In the genomic region with DNA sequence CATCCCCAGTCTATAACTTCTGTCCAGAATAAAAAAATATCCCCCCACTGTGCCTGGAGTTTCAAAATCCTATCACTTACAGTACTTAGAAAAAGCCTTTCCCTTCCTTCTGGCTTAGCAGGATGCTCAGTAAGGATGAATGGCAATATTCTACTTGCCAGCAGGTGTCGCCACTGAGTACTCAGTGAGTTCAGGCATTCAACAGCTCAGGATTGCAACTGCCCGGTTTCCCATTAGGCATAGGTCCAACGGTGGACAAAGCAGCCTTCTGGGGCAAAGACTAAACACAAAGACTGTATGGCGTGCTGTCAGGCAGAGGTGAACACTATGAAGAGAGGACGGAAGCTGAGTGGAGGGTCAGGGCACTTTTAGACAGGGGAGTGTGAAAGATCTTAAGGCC, we compare ENCODE assay signal across 8 mouse cellular contexts.
DNase-seq lines count a peak whose midpoint lies in the region; ATAC-seq and TF ChIP-seq lines count a peak whose summit lies in the region.

No protein-coding gene starts in this region.

- no peak for TF ChIP-seq EP300 in heart, adult 2 months (IDR thresholded peaks at IDR 0.05; ENCODE audit: insufficient read depth, low read depth, low read length)
- TF ChIP-seq EP300 in stomach, postnatal 0 days (optimal IDR thresholded peaks at IDR 0.05) = no peak

- no peaks in the 10 kb centered on the region for H3K79me2 ChIP-seq in heart, adult 2 months (replicated peaks; ENCODE audit: control insufficient read depth, insufficient read depth, low read length)

- H3K27ac ChIP-seq in heart, adult 2 months = no peak overlapping the region
- H3K27ac ChIP-seq in heart, embryonic 11.5 days (ENCODE audit: low read depth, low read length) = no peak overlapping the region
- no peak overlapping the region for H3K27ac ChIP-seq in midbrain, embryonic 16.5 days (ENCODE audit: low read length)
- H3K27ac ChIP-seq in stomach, postnatal 0 days (replicated peaks) = no peak overlapping the region

- TF ChIP-seq CTCF in heart, adult 2 months (IDR thresholded peaks at IDR 0.05) = peak; percentile 99
- peak; percentile 97 for TF ChIP-seq CTCF in stomach, postnatal 0 days (IDR thresholded peaks at IDR 0.05; ENCODE audit: low read depth)

- peaks cover 2% of the 10 kb centered on the region for H3K4me1 ChIP-seq in heart, adult 2 months (ENCODE audit: control insufficient read depth, insufficient read depth, low read length)
- H3K4me1 ChIP-seq in heart, embryonic 11.5 days (ENCODE audit: control insufficient read depth, insufficient read depth, low read length) = no peaks in the 10 kb centered on the region
- peaks cover 7% of the 10 kb centered on the region for H3K4me1 ChIP-seq in midbrain, embryonic 16.5 days (ENCODE audit: control insufficient read depth, insufficient read depth, low read length)
- no peaks in the 10 kb centered on the region for H3K4me1 ChIP-seq in stomach, postnatal 0 days (replicated peaks; ENCODE audit: control insufficient read depth, insufficient read depth)

- ATAC-seq in heart, embryonic 11.5 days (replicated peaks; ENCODE audit: insufficient number of reproducible peaks, low FRiP score, low TSS enrichment) = no peak
- peak; percentile 76; the same call in 1 of the 2 replicates for ATAC-seq in frontal cortex, adult (ENCODE audit: low TSS enrichment)
- ATAC-seq in midbrain, embryonic 16.5 days = 0 out of 2 replicates have a peak, but pooled peaks have one; percentile 54
- no peak for ATAC-seq in stomach, postnatal 0 days (ENCODE audit: low FRiP score, low TSS enrichment)

- intact Hi-C loops in heart, adult 2 months (cut with DNase I) = loop anchor here (1.0 to 5.0 kb wide), 2 partner anchors 195 to 533 kb away; no protein-coding TSS in a partner anchor
- intact Hi-C loops in left cerebral cortex, postnatal 25 days (cut with DNase I) = loop anchor here (1.0 to 10.0 kb wide), 6 partner anchors 57 to 534 kb away; a partner anchor contains a TSS

- no peaks in the 10 kb centered on the region for H3K36me3 ChIP-seq in heart, adult 2 months (ENCODE audit: control insufficient read depth, insufficient read depth, low read length)
- H3K36me3 ChIP-seq in heart, embryonic 11.5 days (ENCODE audit: control insufficient read depth, insufficient read depth, low read length) = no peaks in the 10 kb centered on the region
- H3K36me3 ChIP-seq in midbrain, embryonic 16.5 days (ENCODE audit: control insufficient read depth, insufficient read depth, low read length) = no peaks in the 10 kb centered on the region
- H3K36me3 ChIP-seq in stomach, postnatal 0 days (ENCODE audit: control insufficient read depth, insufficient read depth, low read length) = no peaks in the 10 kb centered on the region

- H3K4me2 ChIP-seq in heart, embryonic 11.5 days = no peak overlapping the region
- H3K4me2 ChIP-seq in midbrain, embryonic 16.5 days (ENCODE audit: low read length) = no peak overlapping the region
- H3K4me2 ChIP-seq in stomach, postnatal 0 days (replicated peaks; ENCODE audit: low read depth) = no peak overlapping the region

- no peaks in the 10 kb centered on the region for H3K9me3 ChIP-seq in heart, embryonic 11.5 days (replicated peaks; ENCODE audit: control insufficient read depth, low read length)
- no peaks in the 10 kb centered on the region for H3K9me3 ChIP-seq in midbrain, embryonic 16.5 days (replicated peaks; ENCODE audit: control insufficient read depth, low read length, poor library complexity, severe bottlenecking)
- no peaks in the 10 kb centered on the region for H3K9me3 ChIP-seq in stomach, postnatal 0 days (ENCODE audit: control insufficient read depth, low read length)

- DNase-seq in heart, adult 2 months = peak; percentile 56 to 73
- peak; percentile 82 to 86 for DNase-seq in cerebellum, adult 18-20 months
- DNase-seq in induced T-regulatory cell, adult 2 months (ENCODE audit: low read depth) = peak; percentile 73
- DNase-seq in left cerebral cortex, postnatal 25 days (ENCODE audit: low spot score in 2 of 2) = peak; percentile 92 to 94
- peak; percentile 86 for DNase-seq in stomach, postnatal 0 days (ENCODE audit: low spot score)

- no peak for TF ChIP-seq POLR2A in heart, adult 2 months (IDR thresholded peaks at IDR 0.05; ENCODE audit: insufficient read depth, low read depth, low read length)

- no peak overlapping the region for H3K4me3 ChIP-seq in heart, adult 2 months
- H3K4me3 ChIP-seq in heart, embryonic 11.5 days (ENCODE audit: low read depth, low read length) = no peak overlapping the region
- no peak overlapping the region for H3K4me3 ChIP-seq in midbrain, embryonic 16.5 days (ENCODE audit: low read depth, low read length)
- H3K4me3 ChIP-seq in stomach, postnatal 0 days (ENCODE audit: low read depth, low read length) = no peak overlapping the region

- WGBS in heart, adult 2 months = 6% methylated on average over 5 of the region's 5 CpGs
- WGBS in heart, embryonic 11.5 days (ENCODE audit: insufficient replicate concordance) = 12% methylated on average over 5 of the region's 5 CpGs
- 3% methylated on average over 5 of the region's 5 CpGs for WGBS in midbrain, embryonic 16.5 days
- 7% methylated on average over 5 of the region's 5 CpGs for WGBS in stomach, postnatal 0 days

- no peak overlapping the region for H3K9ac ChIP-seq in heart, adult 2 months (ENCODE audit: low read depth, low read length)
- no peak overlapping the region for H3K9ac ChIP-seq in heart, embryonic 11.5 days (ENCODE audit: low read depth, low read length)
- no peak overlapping the region for H3K9ac ChIP-seq in midbrain, embryonic 16.5 days (ENCODE audit: low read depth, low read length)
- no peak overlapping the region for H3K9ac ChIP-seq in stomach, postnatal 0 days (ENCODE audit: low read length)

- no peaks in the 10 kb centered on the region for H3K27me3 ChIP-seq in heart, adult 2 months (ENCODE audit: control insufficient read depth, insufficient read depth, low read length)
- H3K27me3 ChIP-seq in heart, embryonic 11.5 days (ENCODE audit: control insufficient read depth, insufficient read depth, low read length) = 0 out of 2 replicates have a peak, but pooled peaks cover 4% of the 10 kb centered on the region
- H3K27me3 ChIP-seq in midbrain, embryonic 16.5 days (ENCODE audit: control insufficient read depth, insufficient read depth, low read depth, low read length) = no peaks in the 10 kb centered on the region
- no peaks in the 10 kb centered on the region for H3K27me3 ChIP-seq in stomach, postnatal 0 days (ENCODE audit: control insufficient read depth, insufficient read depth, low read length)

Comparison
In these comparisons a context has a peak if more than half of its experiments do, and no peak if none do; other contexts are left out.
1. ATAC-seq: peak in frontal cortex, adult (single experiment) and midbrain, embryonic 16.5 days (single experiment); none in heart, embryonic 11.5 days (single experiment) and stomach, postnatal 0 days (single experiment).
2. Peak in every context shown above with its lines, with median percentiles within 50 percentile points of each other: DNase-seq.